In the genomic region with DNA sequence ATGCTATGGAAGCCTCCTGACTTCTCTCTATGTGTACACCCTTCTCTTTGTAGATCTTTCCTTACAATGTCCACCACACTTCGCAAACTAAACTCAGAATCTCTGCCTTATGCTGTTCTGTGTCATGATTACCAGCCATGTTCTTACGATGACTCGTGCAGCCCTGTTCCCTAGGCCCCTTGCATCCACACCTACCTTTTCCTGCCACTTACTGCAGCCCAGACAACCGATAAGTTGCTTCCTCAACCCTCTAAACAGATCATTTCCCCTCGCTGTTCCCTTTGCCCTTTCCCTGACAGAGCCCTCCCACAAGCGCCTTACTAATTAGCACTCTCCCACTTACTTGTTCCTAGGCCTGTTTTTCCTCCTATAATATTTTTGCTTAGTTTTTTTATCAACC, we compare ENCODE assay signal across 20 mouse cellular contexts.
DNase-seq lines count a peak whose midpoint lies in the region; ATAC-seq and TF ChIP-seq lines count a peak whose summit lies in the region.
"Had no signal": no experiment of that assay in that cellular context is flagged by ENCODE, and none has a peak within 500 bp of the region (broad histone marks: within the 10 kb centered on the region; RNA-seq: fewer than 3 reads in every experiment).

No protein-coding gene starts in this region.

- TF ChIP-seq CTCF in lung, embryonic 14.5 days (IDR thresholded peaks at IDR 0.05; ENCODE audit: low read depth), result no peak
- no peak for TF ChIP-seq CTCF in stomach, postnatal 0 days (IDR thresholded peaks at IDR 0.05; ENCODE audit: low read depth)

- H3K4me1 ChIP-seq in heart, embryonic 15.5 days (replicated peaks), result 0 out of 2 replicates have a peak, but pooled peaks cover 4% of the 10 kb centered on the region
- no peaks in the 10 kb centered on the region for H3K4me1 ChIP-seq in lung, embryonic 14.5 days (ENCODE audit: insufficient read depth)
- no peaks in the 10 kb centered on the region for H3K4me1 ChIP-seq in stomach, embryonic 14.5 days (ENCODE audit: control insufficient read depth, insufficient read depth, low read length)
- H3K4me1 ChIP-seq in stomach, postnatal 0 days (replicated peaks; ENCODE audit: control insufficient read depth, insufficient read depth), result no peaks in the 10 kb centered on the region
- H3K4me1 ChIP-seq: embryonic facial prominence, embryonic 13.5 days; hindbrain, embryonic 15.5 days had no signal

- H3K9me3 ChIP-seq in heart, embryonic 15.5 days (replicated peaks), result no peaks in the 10 kb centered on the region
- H3K9me3 ChIP-seq in lung, embryonic 14.5 days (ENCODE audit: low read depth, low read length), result no peaks in the 10 kb centered on the region
- H3K9me3 ChIP-seq in stomach, embryonic 14.5 days (ENCODE audit: control insufficient read depth, low read depth, low read length), result no peaks in the 10 kb centered on the region
- H3K9me3 ChIP-seq in stomach, postnatal 0 days (ENCODE audit: control insufficient read depth, low read length), result no peaks in the 10 kb centered on the region
- H3K9me3 ChIP-seq: embryonic facial prominence, embryonic 13.5 days; forebrain, embryonic 12.5 days; hindbrain, embryonic 15.5 days had no signal

- no peak for DNase-seq in heart, adult 8-10 months (ENCODE audit: low spot score)
- no peak for DNase-seq in lung, embryonic 14.5 days
- DNase-seq in lung, postnatal 4 days, result no peak
- no peak for DNase-seq in stomach, postnatal 0 days (ENCODE audit: low spot score)
- DNase-seq in retina, postnatal 1 day, result no peak
- DNase-seq in kidney, postnatal 36 days, result no peak
- DNase-seq: adrenal gland, postnatal 10 days; B cell, adult 2 months; cerebellum, adult 11-12 months; cerebellum, adult 9-10 months; cerebellum, postnatal 25 days; gastrocnemius, postnatal 14 days had no signal

- no peak overlapping the region for H3K9ac ChIP-seq in heart, embryonic 15.5 days
- no peak overlapping the region for H3K9ac ChIP-seq in lung, embryonic 14.5 days
- H3K9ac ChIP-seq in stomach, embryonic 14.5 days (replicated peaks; ENCODE audit: low read depth, low read length), result no peak overlapping the region
- no peak overlapping the region for H3K9ac ChIP-seq in stomach, postnatal 0 days (ENCODE audit: low read length)
- H3K9ac ChIP-seq: embryonic facial prominence, embryonic 13.5 days; forebrain, embryonic 12.5 days; hindbrain, embryonic 15.5 days had no signal

- H3K4me3 ChIP-seq in heart, embryonic 15.5 days, result no peak overlapping the region
- H3K4me3 ChIP-seq in lung, embryonic 14.5 days (ENCODE audit: low read depth, low read length), result no peak overlapping the region
- no peak overlapping the region for H3K4me3 ChIP-seq in stomach, embryonic 14.5 days (ENCODE audit: low read depth, low read length)
- no peak overlapping the region for H3K4me3 ChIP-seq in stomach, postnatal 0 days (ENCODE audit: low read depth, low read length)
- H3K4me3 ChIP-seq: embryonic facial prominence, embryonic 13.5 days; forebrain, embryonic 12.5 days; hindbrain, embryonic 15.5 days had no signal

- no peak for TF ChIP-seq EP300 in stomach, postnatal 0 days (optimal IDR thresholded peaks at IDR 0.05)

- H3K4me2 ChIP-seq in heart, embryonic 15.5 days, result no peak overlapping the region
- H3K4me2 ChIP-seq in lung, embryonic 14.5 days, result no peak overlapping the region
- H3K4me2 ChIP-seq in stomach, embryonic 14.5 days (replicated peaks; ENCODE audit: low read depth, low read length), result no peak overlapping the region
- H3K4me2 ChIP-seq in stomach, postnatal 0 days (replicated peaks; ENCODE audit: low read depth), result no peak overlapping the region
- H3K4me2 ChIP-seq: embryonic facial prominence, embryonic 13.5 days; forebrain, embryonic 12.5 days; hindbrain, embryonic 15.5 days had no signal

- no peaks in the 10 kb centered on the region; the same call in 1 of the 2 replicates for H3K27me3 ChIP-seq in heart, embryonic 15.5 days
- H3K27me3 ChIP-seq in lung, embryonic 14.5 days (ENCODE audit: insufficient read depth, low read length), result no peaks in the 10 kb centered on the region
- H3K27me3 ChIP-seq in stomach, embryonic 14.5 days (ENCODE audit: control insufficient read depth, insufficient read depth, low read length), result no peaks in the 10 kb centered on the region
- no peaks in the 10 kb centered on the region for H3K27me3 ChIP-seq in stomach, postnatal 0 days (ENCODE audit: control insufficient read depth, insufficient read depth, low read length)
- H3K27me3 ChIP-seq: embryonic facial prominence, embryonic 13.5 days; hindbrain, embryonic 15.5 days had no signal

- WGBS in heart, embryonic 15.5 days, result 41% methylated on average over 6 of the region's 6 CpGs
- WGBS in lung, embryonic 14.5 days, result 53% methylated on average over 6 of the region's 6 CpGs
- WGBS in stomach, embryonic 14.5 days, result 60% methylated on average over 6 of the region's 6 CpGs
- 54% methylated on average over 6 of the region's 6 CpGs for WGBS in stomach, postnatal 0 days

- no peaks in the 10 kb centered on the region for H3K36me3 ChIP-seq in heart, embryonic 15.5 days
- H3K36me3 ChIP-seq in lung, embryonic 14.5 days (ENCODE audit: insufficient read depth), result no peaks in the 10 kb centered on the region
- H3K36me3 ChIP-seq in stomach, embryonic 14.5 days (ENCODE audit: control insufficient read depth, insufficient read depth, low read length), result no peaks in the 10 kb centered on the region
- H3K36me3 ChIP-seq in stomach, postnatal 0 days (ENCODE audit: control insufficient read depth, insufficient read depth, low read length), result no peaks in the 10 kb centered on the region
- H3K36me3 ChIP-seq: embryonic facial prominence, embryonic 13.5 days; forebrain, embryonic 12.5 days; G1E; hindbrain, embryonic 15.5 days had no signal

- H3K27ac ChIP-seq in heart, embryonic 15.5 days, result no peak overlapping the region
- H3K27ac ChIP-seq in lung, embryonic 14.5 days (ENCODE audit: low read depth), result no peak overlapping the region
- H3K27ac ChIP-seq in stomach, embryonic 14.5 days (ENCODE audit: low read length), result no peak overlapping the region
- H3K27ac ChIP-seq in stomach, postnatal 0 days (replicated peaks), result no peak overlapping the region
- H3K27ac ChIP-seq: embryonic facial prominence, embryonic 13.5 days; forebrain, embryonic 12.5 days; hindbrain, embryonic 15.5 days had no signal

- ATAC-seq in heart, embryonic 15.5 days (replicated peaks; ENCODE audit: insufficient number of reproducible peaks, insufficient read depth, low FRiP score, low read depth), result 0 out of 2 replicates have a peak, but pooled peaks have one; percentile 18
- ATAC-seq in lung, embryonic 14.5 days (ENCODE audit: insufficient read depth), result peak; percentile 49; the same call in 1 of the 2 replicates
- 0 out of 2 replicates have a peak, but pooled peaks have one; percentile 37 for ATAC-seq in stomach, embryonic 14.5 days (ENCODE audit: insufficient number of reproducible peaks, insufficient read depth, low FRiP score, low read depth)
- ATAC-seq in stomach, postnatal 0 days (ENCODE audit: low FRiP score, low TSS enrichment), result no peak
- ATAC-seq: CD4-positive, CD25-positive, alpha-beta regulatory T cell, adult 4 months; forebrain, embryonic 16.5 days had no signal
